Mouse (Mus musculus): ENCODE measurements around the gene Ccr1.
A peak's percentile ranks its signal among the peaks of the same experiment; 100 is the strongest.
"Not testable (repeated sequence)": the region's sequence is repeated elsewhere in the genome, so short reads cannot be mapped to it uniquely, and the experiment has no call there.

DNA sequence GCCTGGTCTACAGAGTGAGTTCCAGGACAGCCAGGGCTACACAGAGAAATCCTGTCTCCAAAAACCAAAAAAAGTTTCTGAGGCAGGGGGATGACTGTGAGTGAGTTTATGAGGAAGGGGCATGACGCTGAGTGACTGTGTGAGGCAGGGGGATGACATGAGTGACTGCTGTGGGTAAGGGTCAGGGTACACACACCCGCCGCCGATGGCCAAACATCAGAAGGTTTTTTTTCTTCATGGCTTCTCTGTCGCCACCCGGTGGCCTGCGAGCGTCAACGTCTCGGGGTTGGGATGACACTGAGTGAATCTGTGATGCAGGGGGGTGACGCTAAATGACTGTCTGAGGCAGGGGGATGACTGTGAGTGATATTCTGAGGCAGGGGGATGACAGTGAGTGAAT is 44.5 kb downstream of the Ccr1 start:
- not testable (repeated sequence) for TF ChIP-seq POLR2A (IDR thresholded peaks at IDR 0.05; ENCODE audit: control insufficient read depth, extremely low read depth, insufficient read depth, low read length, poor library complexity)
- TF ChIP-seq CTCF (IDR thresholded peaks at IDR 0.05; ENCODE audit: borderline replicate concordance, control insufficient read depth, extremely low read depth, insufficient read depth, low read length, poor library complexity), result peak; percentile 70; the same call in 1 of the 2 replicates
